Mouse (Mus musculus) ES-CJ7 (cell line): ENCODE measurements around the gene Cox17.
A peak's percentile ranks its signal among the peaks of the same experiment; 100 is the strongest.
"Not testable (repeated sequence)": the region's sequence is repeated elsewhere in the genome, so short reads cannot be mapped to it uniquely, and the experiment has no call there.

Experiments used
- DNase-seq: peaks from one replicate; pipeline ENCODE4 v3.0.0; 2011; ENCODE audit warnings: low read depth, low spot score

Cox17 gene

DNA sequence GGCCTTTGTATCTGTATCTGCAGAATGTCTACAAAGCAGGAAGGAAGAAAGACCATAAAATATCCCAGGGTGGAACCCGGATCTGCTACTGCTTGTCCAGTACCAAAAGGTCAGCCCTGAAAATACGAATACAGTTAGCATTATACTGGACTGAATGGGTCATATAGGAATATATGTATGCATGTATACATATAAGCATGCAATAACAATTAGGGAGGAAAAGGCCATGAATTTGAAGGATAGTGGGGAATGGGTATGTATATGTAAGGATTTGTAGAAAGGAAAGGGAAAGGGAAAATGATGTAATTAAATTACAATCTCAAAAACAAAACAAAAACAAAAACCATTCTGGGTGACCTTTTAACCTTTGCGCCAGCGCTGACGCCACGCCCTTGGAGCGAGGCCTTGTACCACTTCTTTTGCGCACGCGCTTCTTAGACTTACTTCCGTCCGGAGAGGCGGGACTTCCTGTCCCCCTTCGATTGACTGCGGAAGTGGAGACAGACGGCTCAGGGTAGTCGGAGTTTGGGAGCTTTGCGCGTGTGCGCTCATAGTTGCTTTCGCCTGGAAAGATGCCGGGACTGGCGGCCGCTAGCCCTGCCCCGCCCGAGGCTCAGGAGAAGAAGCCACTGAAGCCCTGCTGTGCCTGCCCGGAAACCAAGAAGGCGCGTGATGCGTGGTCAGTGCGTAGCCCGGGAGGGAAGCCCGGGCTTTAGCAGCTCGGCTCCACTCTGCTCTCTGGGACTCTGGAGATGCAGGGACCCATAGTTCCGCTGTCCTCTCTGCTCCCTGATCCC lies at the start of gene Cox17, which contains the start of gene Gm21987:
Gene Cox17, plus strand, starts transcription at position 463 of the 797 bp plus-strand sequence.
Gene Gm21987, plus strand, starts transcription at position 512 of the 797 bp plus-strand sequence.
- peak; percentile 95 for DNase-seq

DNA sequence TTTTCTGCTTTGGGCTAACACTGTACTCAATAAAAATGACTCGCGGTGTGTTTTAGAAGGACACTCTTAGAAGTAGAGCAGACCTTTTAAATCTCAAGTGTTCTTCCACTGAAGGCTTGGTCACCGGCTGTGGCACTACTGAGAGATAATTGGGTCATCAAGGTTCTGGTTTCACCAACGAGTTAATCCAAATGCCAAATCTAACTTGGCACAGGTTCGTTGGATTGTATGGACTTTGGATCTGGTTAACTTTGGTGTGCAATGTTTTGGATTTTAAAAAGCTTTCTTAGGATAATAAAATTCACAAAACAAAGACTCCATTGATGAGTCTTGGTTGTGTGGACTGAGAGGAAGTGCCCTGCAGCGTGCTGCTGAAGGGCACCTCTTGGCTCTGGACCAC lies 48.4 kb upstream of the Cox17 start:
- no peak for DNase-seq

- no peak for DNase-seq
These were observed 44.4 kb upstream of the Cox17 start for GRCm38 (mm10) chr16:38302367-38302766.

DNA sequence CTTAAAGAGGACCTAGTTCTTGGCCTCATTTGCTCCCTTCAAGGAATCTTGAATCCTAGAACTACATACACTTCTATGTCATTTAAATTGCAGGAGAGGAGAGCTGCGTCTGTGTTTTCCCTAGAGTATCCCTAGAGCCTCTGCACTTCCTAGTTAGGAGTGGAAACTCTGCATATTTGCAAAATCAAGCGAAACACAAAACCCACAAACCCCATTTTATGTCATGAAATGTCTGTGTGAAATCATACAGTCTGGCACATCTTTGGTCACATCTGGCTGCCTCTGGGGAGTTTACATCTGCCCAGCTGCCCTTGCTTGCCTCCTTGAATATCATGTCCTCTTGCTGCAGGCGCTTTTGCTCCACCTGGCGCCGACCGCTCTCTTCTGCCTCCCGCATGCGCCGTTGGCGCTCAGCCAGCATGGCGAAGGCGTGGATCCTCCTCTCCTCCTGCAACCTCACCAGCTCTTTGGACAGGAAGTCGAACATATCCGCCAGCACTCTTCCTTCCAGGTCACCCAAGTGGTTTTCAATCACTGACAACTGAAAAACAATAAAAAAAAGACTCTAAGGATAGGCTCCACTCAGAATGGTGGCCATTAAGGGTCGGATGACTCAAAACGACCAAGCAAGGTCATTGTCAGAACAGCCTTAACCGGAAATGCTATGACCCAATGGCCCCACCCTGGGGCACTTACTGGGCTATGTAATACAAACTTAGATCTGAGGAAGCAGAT lies 42.2 kb upstream of the Cox17 start:
- peak; percentile 82 for DNase-seq

DNA sequence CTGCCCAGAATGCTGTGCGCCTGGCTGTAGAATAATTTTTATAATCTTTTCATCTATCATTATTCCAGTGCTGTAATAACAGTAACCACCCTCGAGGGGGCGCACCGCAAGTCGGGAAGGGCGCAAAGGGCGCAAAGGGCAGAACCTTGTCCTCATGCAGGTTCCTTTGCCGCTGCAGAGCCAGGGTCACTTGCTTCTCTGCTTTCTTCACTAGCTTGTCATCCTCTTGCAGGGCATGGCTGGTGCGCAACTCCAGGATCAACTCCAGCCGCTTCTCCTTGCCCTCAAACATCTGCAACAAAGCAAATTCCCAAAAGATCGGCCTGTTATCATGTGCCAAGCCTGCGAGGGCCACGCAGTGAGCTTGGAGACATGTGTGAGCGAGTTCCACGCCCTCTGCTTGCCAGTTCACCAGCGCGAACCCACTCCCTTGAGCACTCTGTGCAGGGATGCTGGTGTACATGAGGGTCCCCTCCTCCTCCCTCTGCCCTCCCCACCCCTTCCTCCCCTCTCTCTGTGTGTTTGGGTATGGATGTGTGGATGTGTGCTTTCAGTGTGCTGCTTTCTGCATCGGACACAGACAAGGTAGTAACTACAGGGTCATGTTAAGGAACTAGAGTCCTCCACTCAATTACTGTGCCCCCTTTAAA lies 40.1 kb upstream of the Cox17 start:
- DNase-seq: peak; percentile 55

GRCm38 (mm10) chr16:38307221-38307605 lies 39.6 kb upstream of the Cox17 start:
- DNase-seq: peak; percentile 10

- DNase-seq: no peak
These were observed 39.1 kb upstream of the Cox17 start for GRCm38 (mm10) chr16:38307651-38308050.

DNA sequence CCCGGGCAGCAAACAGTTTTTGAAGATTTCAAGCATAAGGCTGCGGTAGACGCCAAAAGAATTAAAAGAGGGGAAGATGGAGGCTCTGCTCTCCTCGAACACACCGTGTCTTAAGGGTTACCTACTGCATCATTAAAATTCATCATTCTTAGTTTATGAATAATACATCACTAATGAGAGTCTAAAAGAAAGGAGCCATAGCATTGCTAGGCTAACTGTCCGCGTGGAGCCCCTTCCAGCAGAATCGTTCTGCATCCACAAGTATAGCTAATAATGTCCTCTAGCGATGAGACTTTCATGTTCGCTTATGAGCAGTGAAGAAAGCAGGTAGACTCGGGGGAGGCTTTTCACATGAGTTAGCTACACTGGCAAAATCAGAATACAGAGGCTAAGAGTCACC lies 38.6 kb upstream of the Cox17 start:
- no peak for DNase-seq

GRCm38 (mm10) chr16:38318492-38318891 lies 28.3 kb upstream of the Cox17 start:
- DNase-seq: no peak

- no peak for DNase-seq
These were observed 27.7 kb upstream of the Cox17 start for GRCm38 (mm10) chr16:38319087-38319486.

GRCm38 (mm10) chr16:38321452-38321935 lies 25.3 kb upstream of the Cox17 start:
- peak; percentile 91 for DNase-seq

DNA sequence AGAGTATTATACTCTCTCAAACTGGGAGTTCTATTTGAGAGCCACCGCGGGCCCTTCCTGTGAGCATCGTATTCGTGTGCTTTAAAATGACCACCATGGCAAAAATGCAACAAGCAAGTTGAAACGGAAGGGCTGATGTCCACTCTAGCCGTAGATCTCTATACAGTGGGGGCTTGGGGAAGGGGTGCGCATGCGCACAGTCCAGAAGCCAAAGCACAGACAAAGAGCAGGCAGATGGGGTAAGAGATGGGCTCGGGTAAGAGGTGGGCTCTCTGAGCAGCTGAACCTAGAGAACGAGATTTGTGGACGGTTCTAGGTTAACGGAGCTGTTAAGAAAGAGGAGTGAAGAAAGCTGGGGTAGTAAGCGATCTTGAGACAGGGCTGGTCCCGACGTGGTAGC lies 22.5 kb upstream of the Cox17 start:
- DNase-seq: peak; percentile 36

DNA sequence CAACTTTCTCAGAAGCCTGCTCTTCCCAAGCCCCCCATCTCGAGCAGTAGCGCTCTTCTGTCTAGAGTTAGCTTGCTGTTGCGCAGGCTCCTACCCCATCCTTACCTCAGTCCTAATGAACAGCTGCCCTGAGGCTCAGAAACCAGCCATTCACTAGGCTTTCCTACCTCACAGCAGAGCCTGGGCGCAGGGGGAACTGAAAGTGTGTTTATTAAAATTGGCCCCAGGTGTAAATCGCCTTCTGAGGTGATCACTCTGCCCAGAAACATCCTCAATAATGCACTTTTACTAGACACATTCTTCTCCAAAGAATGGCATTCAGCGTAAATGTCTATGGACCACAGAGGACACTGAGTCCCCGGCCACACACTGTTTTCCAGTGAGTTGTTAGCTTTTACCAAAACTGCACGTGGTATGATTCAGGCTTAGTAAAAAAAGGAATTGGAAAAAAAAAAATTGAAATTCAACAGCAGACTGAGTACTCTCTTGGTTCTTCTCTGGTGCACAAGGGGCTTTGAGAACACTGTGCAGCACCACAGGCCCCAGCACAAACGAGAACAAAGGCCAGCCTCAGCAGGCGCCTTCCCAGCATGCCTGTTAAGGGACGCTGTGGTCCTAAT lies 19.9 kb upstream of the Cox17 start:
- no peak for DNase-seq

- DNase-seq: no peak
These were observed 17.5 kb upstream of the Cox17 start for GRCm38 (mm10) chr16:38329340-38329739.

- no peak for DNase-seq
These were observed 12.4 kb upstream of the Cox17 start for GRCm38 (mm10) chr16:38334431-38334830.

DNA sequence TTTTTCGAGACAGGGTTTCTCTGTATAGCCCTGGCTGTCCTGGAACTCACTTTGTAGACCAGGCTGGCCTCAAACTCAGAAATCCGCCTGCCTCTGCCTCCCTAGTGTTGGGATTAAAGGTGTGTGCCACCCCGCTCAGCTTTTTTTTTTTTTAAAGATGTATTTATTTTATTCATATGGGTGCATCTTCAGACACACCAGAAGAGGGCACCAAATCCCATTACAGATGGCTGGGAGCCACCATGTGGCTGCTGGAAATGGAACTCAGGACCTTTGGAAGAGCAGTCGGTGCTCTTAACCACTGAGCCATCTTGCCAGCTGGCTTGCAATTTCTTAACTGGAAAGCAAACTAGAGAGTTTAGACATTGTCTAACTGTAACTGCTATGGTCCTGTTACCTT lies 8.7 kb upstream of the Cox17 start:
- DNase-seq: not testable (repeated sequence)

DNA sequence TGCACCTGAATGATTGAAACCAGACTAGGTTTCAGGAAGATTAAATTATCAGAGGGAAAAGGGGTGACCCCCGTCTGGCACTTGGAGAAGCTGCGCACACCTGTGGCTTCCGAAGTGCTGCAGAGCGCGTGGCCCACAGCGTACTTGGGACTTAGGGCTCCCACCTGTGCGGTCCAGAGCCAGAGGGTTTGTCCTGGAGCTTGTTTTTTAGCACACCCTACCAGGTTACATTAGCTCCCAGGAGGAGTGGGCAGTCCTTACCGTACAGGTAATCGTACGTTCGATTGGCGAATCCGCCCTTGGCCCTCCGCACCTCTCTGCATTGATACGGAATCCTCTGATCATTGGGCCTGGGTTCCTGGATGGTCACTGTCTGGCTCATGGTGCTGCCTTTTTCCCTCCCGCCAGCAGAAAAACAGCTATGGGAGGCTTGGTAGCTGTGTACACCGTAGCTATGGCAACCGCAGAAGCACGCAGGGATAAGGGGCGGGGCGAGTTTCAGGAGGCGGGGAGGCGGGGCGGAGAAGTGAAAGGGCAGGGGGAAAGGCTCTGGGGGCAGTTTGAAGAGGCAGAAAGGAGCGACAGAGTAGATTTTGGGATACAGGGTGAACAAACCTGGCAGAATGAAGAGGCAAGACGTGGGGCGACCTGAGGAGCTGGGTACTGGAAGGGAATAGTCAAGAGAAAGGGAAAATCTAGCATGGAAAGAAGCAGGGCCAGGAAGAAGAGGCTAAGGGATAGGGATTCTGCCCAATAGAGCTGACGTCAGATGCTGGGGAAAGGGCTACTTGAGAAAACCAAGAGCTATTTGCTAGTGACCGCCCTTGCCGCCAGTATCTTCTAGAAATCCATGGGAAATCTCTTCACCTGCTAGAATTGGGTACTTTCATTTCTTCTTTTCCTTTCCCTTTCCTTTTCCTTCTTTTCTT lies 5.1 kb upstream of the Cox17 start, which contains the start of gene Maats1:
Gene Maats1, minus strand, starts transcription at position 748 of the 929 bp plus-strand sequence.
- DNase-seq: peak; percentile 87

DNA sequence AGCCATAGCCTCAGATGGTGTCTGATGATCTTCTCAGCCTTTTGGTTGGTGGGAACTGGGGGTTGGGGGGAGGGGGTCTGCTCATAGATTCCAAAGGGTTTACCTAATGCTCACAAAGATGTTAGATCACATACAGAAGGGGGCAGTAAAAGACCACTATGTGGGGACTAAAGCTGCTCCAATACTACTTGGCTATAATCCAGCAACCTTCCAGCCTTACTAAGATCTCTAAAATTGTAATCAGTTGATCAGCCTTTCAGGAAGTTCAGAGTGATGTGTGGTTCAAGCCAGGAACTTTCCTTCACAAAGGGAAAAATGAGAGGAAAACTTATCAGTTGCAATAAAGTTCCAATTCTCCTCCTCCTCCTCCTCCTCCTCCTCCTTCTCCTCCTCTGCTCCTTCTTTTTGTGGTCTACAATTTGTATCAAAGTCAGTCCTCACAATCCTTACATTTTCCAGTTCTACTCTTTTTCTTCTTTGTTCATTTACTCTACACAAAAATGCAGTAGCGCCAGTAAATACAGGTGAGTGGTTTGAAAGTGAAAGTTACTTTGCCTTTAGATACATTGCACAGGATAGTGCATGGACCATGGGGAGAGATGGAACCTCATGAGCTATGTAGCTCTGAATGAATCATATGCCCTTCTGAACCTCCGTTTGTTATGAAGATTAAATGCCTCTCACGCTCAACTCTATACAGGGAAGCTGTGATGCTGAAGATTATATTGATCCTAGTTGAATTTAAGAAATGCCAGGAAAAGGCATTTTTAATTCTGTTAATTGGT lies 1.7 kb upstream of the Cox17 start:
- peak; percentile 81 for DNase-seq

DNA sequence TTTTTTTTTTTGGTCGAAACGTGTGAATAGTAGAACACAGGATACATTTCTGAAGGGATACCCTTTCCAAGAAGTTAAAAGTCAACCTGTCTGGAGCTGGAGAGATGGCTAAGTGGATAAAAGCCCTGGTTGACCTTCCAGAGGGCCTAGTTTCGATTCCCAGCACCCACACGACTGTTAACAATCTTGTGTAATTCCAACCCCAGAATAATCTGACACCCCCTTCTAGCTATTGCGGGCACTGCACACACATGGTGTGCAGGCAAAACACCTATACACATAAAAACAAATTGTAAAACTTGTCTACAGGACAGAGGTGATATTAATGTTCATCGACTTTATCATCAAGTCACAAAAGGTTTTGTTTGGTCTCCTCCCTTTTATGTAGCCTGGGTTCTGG lies 797 bp downstream of the Cox17 start:
- DNase-seq: no peak
